Comparison of ENCODE assay signal across 22 mouse cellular contexts in genomic region chr6:101351100-101351499, GRCm38 (mm10). TPM values are rescaled to one million over a fixed set of nuclear protein-coding genes. Genes with fewer than 3 reads are reported as not detected.
A peak's percentile ranks its signal among the peaks of the same experiment; 100 is the strongest.
DNase-seq lines count a peak whose midpoint lies in the region; ATAC-seq and TF ChIP-seq lines count a peak whose summit lies in the region.
"Had no signal": no experiment of that assay in that cellular context is flagged by ENCODE, and none has a peak within 500 bp of the region (broad histone marks: within the 10 kb centered on the region; RNA-seq: fewer than 3 reads in every experiment).

No protein-coding gene starts in this region.

- peak; percentile 73 for ATAC-seq in heart, embryonic 16.5 days (replicated peaks; ENCODE audit: extremely low read depth, insufficient read depth, low FRiP score)
- no peak for ATAC-seq in midbrain, embryonic 15.5 days (replicated peaks)
- ATAC-seq: activated CD4-positive, CD25-positive, alpha-beta regulatory T cell, adult 4 months; intestine, embryonic 16.5 days; Patski had no signal

- H3K36me3 ChIP-seq in heart, embryonic 16.5 days (ENCODE audit: control insufficient read depth, insufficient read depth), result no peaks in the 10 kb centered on the region
- H3K36me3 ChIP-seq in midbrain, embryonic 15.5 days (replicated peaks), result no peaks in the 10 kb centered on the region
- H3K36me3 ChIP-seq: forebrain, embryonic 10.5 days; hindbrain, embryonic 15.5 days had no signal

- TF ChIP-seq POLR2A in brain, embryonic 14.5 days (IDR thresholded peaks at IDR 0.05; ENCODE audit: borderline replicate concordance, extremely low read depth, insufficient read depth, insufficient read length, poor library complexity, severe bottlenecking), result no peak

- H3K4me2 ChIP-seq in heart, embryonic 16.5 days (ENCODE audit: low read depth, low read length), result no peak overlapping the region
- no peak overlapping the region for H3K4me2 ChIP-seq in midbrain, embryonic 15.5 days
- H3K4me2 ChIP-seq: embryonic facial prominence, embryonic 13.5 days; hindbrain, embryonic 15.5 days had no signal

- WGBS in heart, embryonic 16.5 days, result 33% methylated on average over 1 of the region's 1 CpGs
- WGBS in midbrain, embryonic 15.5 days, result 78% methylated on average over 1 of the region's 1 CpGs

- no peak overlapping the region for H3K9ac ChIP-seq in heart, embryonic 16.5 days (ENCODE audit: low read length)
- H3K9ac ChIP-seq in midbrain, embryonic 15.5 days, result no peak overlapping the region
- H3K9ac ChIP-seq: embryonic facial prominence, embryonic 13.5 days; hindbrain, embryonic 15.5 days; liver, embryonic 14.5 days had no signal

- H3K27ac ChIP-seq in left cerebral cortex, adult 2 months, result peak overlapping the region; percentile 30; the same call in 1 of the 2 replicates
- H3K27ac ChIP-seq in heart, embryonic 16.5 days (ENCODE audit: low read length), result peak overlapping the region; percentile 88
- no peak overlapping the region for H3K27ac ChIP-seq in midbrain, embryonic 15.5 days
- H3K27ac ChIP-seq: embryonic facial prominence, embryonic 13.5 days; forebrain, embryonic 10.5 days; hindbrain, embryonic 15.5 days; layer of hippocampus, adult 2 months; limb, embryonic 10.5 days; liver, embryonic 14.5 days had no signal

- no peaks in the 10 kb centered on the region for H3K9me3 ChIP-seq in heart, embryonic 16.5 days (replicated peaks; ENCODE audit: control insufficient read depth, low read length)
- no peaks in the 10 kb centered on the region for H3K9me3 ChIP-seq in midbrain, embryonic 15.5 days
- H3K9me3 ChIP-seq: embryonic facial prominence, embryonic 13.5 days; forebrain, embryonic 10.5 days; hindbrain, embryonic 15.5 days; limb, embryonic 10.5 days had no signal

- no peak overlapping the region for H3K4me3 ChIP-seq in left cerebral cortex, adult 2 months
- no peak overlapping the region for H3K4me3 ChIP-seq in heart, embryonic 16.5 days (ENCODE audit: low read length)
- no peak overlapping the region for H3K4me3 ChIP-seq in midbrain, embryonic 15.5 days
- H3K4me3 ChIP-seq: embryonic facial prominence, embryonic 13.5 days; forebrain, embryonic 10.5 days; hindbrain, embryonic 15.5 days; layer of hippocampus, adult 2 months; limb, embryonic 10.5 days had no signal

- TF ChIP-seq CTCF in left cerebral cortex, adult 2 months (IDR thresholded peaks at IDR 0.05), result no peak
- no peak for TF ChIP-seq CTCF in brain, embryonic 14.5 days (IDR thresholded peaks at IDR 0.05; ENCODE audit: borderline replicate concordance, extremely low read depth, insufficient read depth, insufficient read length)

- H3K4me1 ChIP-seq in heart, embryonic 16.5 days (ENCODE audit: control insufficient read depth, insufficient read depth, low read length), result peaks cover 44% of the 10 kb centered on the region
- peaks cover 19% of the 10 kb centered on the region for H3K4me1 ChIP-seq in midbrain, embryonic 15.5 days

- DNase-seq in left cerebral cortex, adult 2 months (ENCODE audit: extremely low spot score in 1 of 2, low spot score in 2 of 2), result no peak
- no peak for DNase-seq in left cerebral cortex, postnatal 10 days (ENCODE audit: extremely low spot score in 1 of 2, low spot score in 2 of 2)
- DNase-seq in brain, embryonic 14.5 days (ENCODE audit: low read depth), result peak; percentile 45
- peak; percentile 55 for DNase-seq in heart, adult 8-10 months (ENCODE audit: low spot score)
- no peak for DNase-seq in urinary bladder, postnatal 4 days (ENCODE audit: low spot score in 2 of 2)
- DNase-seq: adrenal gland, postnatal 25 days; cerebellum, adult 9-10 months; gastrocnemius, postnatal 36 days; midbrain, embryonic 14.5 days; retina, postnatal 1 day had no signal

- no peaks in the 10 kb centered on the region for H3K27me3 ChIP-seq in heart, embryonic 16.5 days (ENCODE audit: control insufficient read depth, insufficient read depth, low read length)
- no peaks in the 10 kb centered on the region for H3K27me3 ChIP-seq in midbrain, embryonic 15.5 days (replicated peaks)
- H3K27me3 ChIP-seq: embryonic facial prominence, embryonic 13.5 days; hindbrain, embryonic 15.5 days; Patski had no signal

- intact Hi-C loops in left cerebral cortex, adult 2 months (cut with DNase I), result loop anchor here (5.0 kb wide), 1 partner anchor 181 kb away; no protein-coding TSS in a partner anchor
- intact Hi-C loops in left cerebral cortex, postnatal 10 days (cut with DNase I), result no loop called here

RNA-seq across cellular contexts. Expression of gene Pdzrn3, which starts 26.6 kb away (rescaled TPM):
- 10 to 100 TPM; 47.9 to 50.8 TPM for total RNA-seq in left cerebral cortex, adult 2 months (2021)
- 10 to 100 TPM; 48.3 to 55.1 TPM for total RNA-seq in left cerebral cortex, postnatal 10 days (2021)
- 27.6 and 40.4 TPM in 2 replicates for polyA plus RNA-seq in brain, embryonic 14.5 days (2012; rRNA removed)
- 10 to 100 TPM; 25.9 to 30.4 (median 28.3) TPM for total RNA-seq in heart, adult 8-10 months (2022)
- polyA plus RNA-seq in heart, embryonic 16.5 days (2015; fragmentation: Nextera tagmentation; extraction: Ambion mirVana), result 13.1 and 14.5 TPM in 2 replicates
- 20.2 and 22.4 TPM in 2 replicates for polyA plus RNA-seq in midbrain, embryonic 15.5 days (2015; fragmentation: Nextera tagmentation; extraction: Ambion mirVana)
- total RNA-seq: megakaryocyte, adult 5-6 weeks had no signal
- polyA plus RNA-seq: activated CD4-positive, CD25-positive, alpha-beta regulatory T cell, adult 4 months had no signal

Comparison
In these comparisons a context has a peak if more than half of its experiments do, and no peak if none do; other contexts are left out.
1. DNase-seq: peak in brain, embryonic 14.5 days (single experiment) and heart, adult 8-10 months (single experiment); none in left cerebral cortex, adult 2 months (0 of 2), left cerebral cortex, postnatal 10 days (0 of 2) and urinary bladder, postnatal 4 days (0 of 2).